Mouse (Mus musculus): ENCODE data around the gene Slc12a7. TPM values are rescaled to one million over a fixed set of nuclear protein-coding genes. Genes with fewer than 3 reads are reported as not detected.

Slc12a7 gene
- polyA plus RNA-seq, 1 experiment: 31.9 TPM

GRCm38 (mm10) chr13:73755809-73756208 lies 22.9 kb downstream of the Slc12a7 start:
- Histone ChIP-seq H3K4me1 (ENCODE audit: control insufficient read depth, insufficient read depth, low read length) (peaks cover 5% of the 10 kb centered on the region; the same call in 1 of the 2 replicates), H3K4me3 (ENCODE audit: insufficient read depth, low read length) (no peak overlapping the region), H3K27ac (ENCODE audit: insufficient read depth, low read length) (no peak overlapping the region)
- TF ChIP-seq CTCF (IDR thresholded peaks at IDR 0.05; ENCODE audit: borderline replicate concordance, insufficient read depth, low read length) (no peak), POLR2A (IDR thresholded peaks at IDR 0.05; ENCODE audit: low read depth, low read length) (no peak)

- TF ChIP-seq POLR2A (IDR thresholded peaks at IDR 0.05; ENCODE audit: low read depth, low read length): no peak
- TF ChIP-seq CTCF (IDR thresholded peaks at IDR 0.05; ENCODE audit: borderline replicate concordance, insufficient read depth, low read length): no peak
- H3K4me3 ChIP-seq (ENCODE audit: insufficient read depth, low read length): no peak overlapping the region
- H3K4me1 ChIP-seq (ENCODE audit: control insufficient read depth, insufficient read depth, low read length): peaks cover 5% of the 10 kb centered on the region; the same call in 1 of the 2 replicates
- no peak overlapping the region for H3K27ac ChIP-seq (ENCODE audit: insufficient read depth, low read length)
Observed at GRCm38 (mm10) chr13:73756916-73757315, 24.0 kb downstream of the Slc12a7 start.

- Histone ChIP-seq H3K27ac (ENCODE audit: insufficient read depth, low read length) (no peak overlapping the region), H3K4me3 (ENCODE audit: insufficient read depth, low read length) (no peak overlapping the region), H3K4me1 (ENCODE audit: control insufficient read depth, insufficient read depth, low read length) (peaks cover 5% of the 10 kb centered on the region; the same call in 1 of the 2 replicates)
- TF ChIP-seq CTCF (IDR thresholded peaks at IDR 0.05; ENCODE audit: borderline replicate concordance, insufficient read depth, low read length): no peak
- no peak for TF ChIP-seq POLR2A (IDR thresholded peaks at IDR 0.05; ENCODE audit: low read depth, low read length)
Observed at GRCm38 (mm10) chr13:73757362-73757761, 24.5 kb downstream of the Slc12a7 start.

GRCm38 (mm10) chr13:73759596-73759995 lies 26.7 kb downstream of the Slc12a7 start:
- no peak overlapping the region for H3K4me3 ChIP-seq (ENCODE audit: insufficient read depth, low read length)
- H3K27ac ChIP-seq (ENCODE audit: insufficient read depth, low read length): no peak overlapping the region
- no peak for TF ChIP-seq CTCF (IDR thresholded peaks at IDR 0.05; ENCODE audit: borderline replicate concordance, insufficient read depth, low read length)
- no peak for TF ChIP-seq POLR2A (IDR thresholded peaks at IDR 0.05; ENCODE audit: low read depth, low read length)
- no peaks in the 10 kb centered on the region for H3K4me1 ChIP-seq (ENCODE audit: control insufficient read depth, insufficient read depth, low read length)

GRCm38 (mm10) chr13:73760126-73760525 lies 27.2 kb downstream of the Slc12a7 start:
- Histone ChIP-seq H3K27ac (ENCODE audit: insufficient read depth, low read length) (no peak overlapping the region), H3K4me1 (ENCODE audit: control insufficient read depth, insufficient read depth, low read length) (peaks cover 4% of the 10 kb centered on the region), H3K4me3 (ENCODE audit: insufficient read depth, low read length) (no peak overlapping the region)
- TF ChIP-seq CTCF (IDR thresholded peaks at IDR 0.05; ENCODE audit: borderline replicate concordance, insufficient read depth, low read length): no peak
- TF ChIP-seq POLR2A (IDR thresholded peaks at IDR 0.05; ENCODE audit: low read depth, low read length): no peak

- Histone ChIP-seq H3K4me3 (ENCODE audit: insufficient read depth, low read length) (peak overlapping the region; percentile 5; the same call in 1 of the 2 replicates), H3K27ac (ENCODE audit: insufficient read depth, low read length) (no peak overlapping the region), H3K4me1 (ENCODE audit: control insufficient read depth, insufficient read depth, low read length) (peaks cover 7% of the 10 kb centered on the region)
- TF ChIP-seq CTCF (IDR thresholded peaks at IDR 0.05; ENCODE audit: borderline replicate concordance, insufficient read depth, low read length) (no peak), POLR2A (IDR thresholded peaks at IDR 0.05; ENCODE audit: low read depth, low read length) (no peak)
Observed at GRCm38 (mm10) chr13:73762938-73763337, 30.0 kb downstream of the Slc12a7 start.

GRCm38 (mm10) chr13:73763439-73764255 lies 30.8 kb downstream of the Slc12a7 start:
- Histone ChIP-seq H3K4me3 (ENCODE audit: insufficient read depth, low read length) (peak overlapping the region; percentile 93), H3K4me1 (ENCODE audit: control insufficient read depth, insufficient read depth, low read length) (peaks cover 7% of the 10 kb centered on the region), H3K27ac (ENCODE audit: insufficient read depth, low read length) (no peak overlapping the region)
- TF ChIP-seq POLR2A (IDR thresholded peaks at IDR 0.05; ENCODE audit: low read depth, low read length): peak; percentile 89
- TF ChIP-seq CTCF (IDR thresholded peaks at IDR 0.05; ENCODE audit: borderline replicate concordance, insufficient read depth, low read length): no peak

- no peak overlapping the region for H3K27ac ChIP-seq (ENCODE audit: insufficient read depth, low read length)
- peaks cover 7% of the 10 kb centered on the region for H3K4me1 ChIP-seq (ENCODE audit: control insufficient read depth, insufficient read depth, low read length)
- TF ChIP-seq POLR2A (IDR thresholded peaks at IDR 0.05; ENCODE audit: low read depth, low read length) (no peak), CTCF (IDR thresholded peaks at IDR 0.05; ENCODE audit: borderline replicate concordance, insufficient read depth, low read length) (no peak)
- H3K4me3 ChIP-seq (ENCODE audit: insufficient read depth, low read length): peak overlapping the region; percentile 93
Observed at GRCm38 (mm10) chr13:73764256-73764775, 31.4 kb downstream of the Slc12a7 start.

- no peak overlapping the region for H3K27ac ChIP-seq (ENCODE audit: insufficient read depth, low read length)
- no peak for TF ChIP-seq POLR2A (IDR thresholded peaks at IDR 0.05; ENCODE audit: low read depth, low read length)
- TF ChIP-seq CTCF (IDR thresholded peaks at IDR 0.05; ENCODE audit: borderline replicate concordance, insufficient read depth, low read length): no peak
- peak overlapping the region; percentile 93; the same call in 1 of the 2 replicates for H3K4me3 ChIP-seq (ENCODE audit: insufficient read depth, low read length)
- H3K4me1 ChIP-seq (ENCODE audit: control insufficient read depth, insufficient read depth, low read length): peaks cover 7% of the 10 kb centered on the region
Observed at GRCm38 (mm10) chr13:73765393-73765792, 32.5 kb downstream of the Slc12a7 start.

GRCm38 (mm10) chr13:73767224-73767623 lies 34.3 kb downstream of the Slc12a7 start:
- H3K4me1 ChIP-seq (ENCODE audit: control insufficient read depth, insufficient read depth, low read length): peaks cover 7% of the 10 kb centered on the region
- TF ChIP-seq POLR2A (IDR thresholded peaks at IDR 0.05; ENCODE audit: low read depth, low read length): no peak
- TF ChIP-seq CTCF (IDR thresholded peaks at IDR 0.05; ENCODE audit: borderline replicate concordance, insufficient read depth, low read length): no peak
- H3K27ac ChIP-seq (ENCODE audit: insufficient read depth, low read length): no peak overlapping the region

More at GRCm38 (mm10) chr13:73767224-73767623, 34.3 kb downstream of the Slc12a7 start:
- H3K4me3 ChIP-seq (ENCODE audit: insufficient read depth, low read length): no peak overlapping the region
